Mouse (Mus musculus): ENCODE data around the gene Cerk.

Cerk gene

DNA sequence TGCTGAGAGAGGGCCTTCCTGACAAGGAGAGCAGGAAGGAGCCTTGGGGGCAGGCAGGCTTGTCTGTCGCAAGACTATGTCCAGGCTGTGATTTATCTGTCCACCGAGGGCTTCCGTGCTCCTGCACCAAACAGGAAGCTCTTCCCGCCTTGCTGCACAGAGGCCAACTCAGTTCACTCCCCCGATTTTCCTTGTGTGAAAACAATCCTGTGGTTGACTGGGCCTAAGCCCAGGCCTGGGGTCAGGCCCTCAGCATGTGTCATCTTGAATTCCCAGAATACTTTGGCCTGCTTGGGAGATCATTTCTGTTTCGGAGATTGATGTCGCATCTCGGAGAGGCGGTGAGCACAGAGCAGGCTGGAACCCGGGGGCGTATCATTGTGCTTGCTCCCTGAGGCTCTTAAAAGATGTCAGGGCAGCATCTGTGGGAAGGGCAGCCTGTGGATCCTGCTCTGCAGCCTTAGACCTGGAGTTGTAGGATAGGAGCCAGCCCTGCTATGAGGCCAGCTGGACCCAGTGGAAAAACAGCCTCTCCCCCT, 95.9 kb downstream of the Cerk start:
- no peak for DNase-seq (ENCODE audit: low read depth)

All from c-Kit-positive CD71-negative TER-119-negative erythroid progenitor cells, embryonic 14.5 days (primary cell).